Mouse (Mus musculus): ENCODE data around the gene Dctn2.

- TF ChIP-seq CTCF (IDR thresholded peaks at IDR 0.05; ENCODE audit: low read depth, low read length) (no peak), POLR2A (IDR thresholded peaks at IDR 0.05; ENCODE audit: extremely low read depth, insufficient read depth, low read length) (no peak)
These were observed 2.5 kb upstream of the Dctn2 start for GRCm38 (mm10) chr10:127263631-127264030.

Data from liver, adult 2 months (tissue).